Mouse (Mus musculus): ENCODE results near the gene Dlx3. TPM values are rescaled to one million over a fixed set of nuclear protein-coding genes. Genes with fewer than 3 reads are reported as not detected.

Dlx3 gene
- 0.49 and 2.0 TPM in 2 replicates for polyA plus RNA-seq (2012; rRNA removed)

DNA sequence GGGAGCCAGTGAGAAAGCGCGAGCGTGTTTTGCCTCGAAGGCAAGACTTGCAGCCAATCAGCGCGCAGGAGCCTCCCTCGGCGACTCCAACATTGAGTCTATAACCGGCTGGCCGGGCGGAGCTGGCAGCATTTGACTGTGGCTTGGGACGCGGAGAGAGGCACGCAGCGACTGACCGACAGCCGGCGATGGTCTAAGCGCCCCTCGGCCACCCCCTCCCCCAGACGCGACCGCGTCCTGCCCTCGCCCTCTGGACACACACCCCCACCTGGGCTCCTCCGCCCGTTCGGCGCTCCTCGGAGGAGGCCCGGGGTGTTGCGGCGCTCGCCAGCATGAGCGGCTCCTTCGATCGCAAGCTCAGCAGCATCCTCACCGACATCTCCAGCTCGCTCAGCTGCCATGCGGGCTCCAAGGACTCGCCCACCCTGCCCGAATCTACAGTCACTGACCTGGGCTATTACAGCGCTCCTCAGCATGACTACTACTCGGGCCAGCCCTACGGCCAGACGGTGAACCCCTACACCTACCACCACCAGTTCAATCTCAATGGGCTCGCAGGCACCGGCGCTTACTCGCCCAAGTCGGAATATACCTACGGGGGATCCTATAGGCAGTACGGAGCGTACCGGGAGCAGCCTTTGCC, at the start of gene Dlx3:
TSS of gene Dlx3 (plus strand) at position 130 of the 643 bp plus-strand sequence.

DNA sequence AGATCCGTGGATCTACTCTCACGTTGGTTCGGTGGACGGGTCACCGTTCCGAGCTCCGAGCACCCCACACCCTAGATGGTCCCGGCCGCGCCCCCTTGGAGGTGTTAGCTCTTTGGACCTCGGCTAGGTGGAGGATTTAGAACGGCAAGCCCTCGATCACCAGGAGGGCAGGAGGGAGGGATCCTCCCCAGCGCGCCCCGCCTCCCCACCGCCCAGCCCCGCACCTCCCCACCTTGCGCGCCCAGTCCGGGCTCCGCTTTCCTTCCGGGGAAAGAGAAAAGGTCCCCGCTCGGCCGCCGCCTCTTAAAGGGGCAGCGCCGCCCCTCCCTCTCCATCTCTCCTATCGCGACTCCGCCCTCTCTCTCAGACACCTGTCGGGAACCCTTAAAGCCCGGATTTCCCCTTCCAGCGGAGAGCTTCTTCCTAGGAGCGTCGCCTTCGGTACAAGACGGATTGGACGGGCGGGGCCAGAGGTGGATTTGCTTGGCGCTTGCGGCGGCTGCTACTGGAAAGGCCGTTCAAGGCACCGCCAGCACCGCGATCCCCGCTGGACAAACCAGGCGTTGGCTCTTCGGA, 43.3 kb upstream of the Dlx3 start, which contains the start of gene Itga3:
TSS of gene Itga3 (minus strand) at position 266 of the 576 bp plus-strand sequence.

DNA sequence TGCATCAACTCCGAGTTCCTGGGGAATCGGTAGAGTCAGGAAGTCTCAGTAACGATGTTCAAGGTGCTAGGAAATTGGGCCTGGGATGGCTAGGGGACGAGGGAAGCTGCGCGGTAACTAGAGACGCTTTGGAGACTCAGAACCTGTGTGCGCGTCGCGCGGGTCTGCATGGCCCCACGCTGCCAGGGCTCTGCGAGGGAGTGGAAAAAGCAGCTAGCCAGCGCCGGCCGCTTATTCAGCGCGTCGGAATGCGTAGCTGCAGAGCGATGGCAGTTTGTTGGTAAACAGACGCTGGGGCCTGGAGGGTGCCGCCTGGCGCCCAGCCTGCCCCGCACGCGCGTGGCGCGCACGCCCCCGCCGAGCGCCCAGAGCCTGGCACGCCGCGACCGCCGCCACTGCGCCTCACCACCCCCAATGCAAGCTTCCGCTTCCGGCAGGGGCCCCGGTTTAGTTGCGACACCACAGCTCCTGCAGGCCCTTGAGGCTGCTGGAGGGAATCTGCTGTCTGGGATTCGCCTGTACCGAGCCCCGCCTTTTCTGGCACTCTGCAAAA, 26.0 kb downstream of the Dlx3 start, which contains the start of gene Dlx4:
TSS of gene Dlx4 (minus strand) at position 413 of the 553 bp plus-strand sequence.

Other genes with a start within 250 kb of the Dlx3 start
- gene Col1a1, start 183.9 kb upstream of the Dlx3 start, polyA plus RNA-seq (2012; rRNA removed), result 147 and 373 TPM in 2 replicates
- 0.11 TPM in 1 of 2 replicates, not detected in the other for gene Hils1, start 152.5 kb upstream of the Dlx3 start, polyA plus RNA-seq (2012; rRNA removed)
- gene Sgca, start 143.8 kb upstream of the Dlx3 start, polyA plus RNA-seq (2012; rRNA removed), result 0.18 and 5.9 TPM in 2 replicates
- 58.0 and 58.3 TPM in 2 replicates for gene Ppp1r9b, start 129.1 kb upstream of the Dlx3 start, polyA plus RNA-seq (2012; rRNA removed)
- gene Samd14, start 110.2 kb upstream of the Dlx3 start, polyA plus RNA-seq (2012; rRNA removed), result 130 and 138 TPM in 2 replicates
- gene Pdk2, start 78.8 kb upstream of the Dlx3 start, polyA plus RNA-seq (2012; rRNA removed), result 16.6 and 21.0 TPM in 2 replicates
- 17.3 and 22.0 TPM in 2 replicates for gene Itga3, start 43.3 kb upstream of the Dlx3 start, polyA plus RNA-seq (2012; rRNA removed)
- 0.02 and 0.73 TPM in 2 replicates for gene Dlx4, start 26.1 kb downstream of the Dlx3 start, polyA plus RNA-seq (2012; rRNA removed)
- not detected in 2 replicates for gene Tac4, start 141.4 kb downstream of the Dlx3 start, polyA plus RNA-seq (2012; rRNA removed)
- gene Kat7, start 190.1 kb downstream of the Dlx3 start, polyA plus RNA-seq (2012; rRNA removed), result 47.7 TPM in 2 replicates
- 11.8 and 16.1 TPM in 2 replicates for gene Fam117a, start 216.9 kb downstream of the Dlx3 start, polyA plus RNA-seq (2012; rRNA removed)